ENCODE assay signal across 8 mouse cellular contexts in genomic region chr9:50697706-50698041, GRCm38 (mm10). TPM values are rescaled to one million over a fixed set of nuclear protein-coding genes. Genes with fewer than 3 reads are reported as not detected.
DNase-seq lines count a peak whose midpoint lies in the region; TF ChIP-seq lines count a peak whose summit lies in the region.

No protein-coding gene starts in this region.

- peak overlapping the region; percentile 68 for H3K4me3 ChIP-seq in hindbrain, embryonic 10.5 days
- H3K4me3 ChIP-seq in lung, adult 2 months (replicated peaks; ENCODE audit: extremely low read depth, low read depth, low read length): peak overlapping the region; percentile 45

- no peaks in the 10 kb centered on the region for H3K9me3 ChIP-seq in hindbrain, embryonic 10.5 days

- peaks cover 30% of the 10 kb centered on the region for H3K36me3 ChIP-seq in hindbrain, embryonic 10.5 days

- TF ChIP-seq POLR2A in lung, adult 2 months (IDR thresholded peaks at IDR 0.05; ENCODE audit: borderline replicate concordance, extremely low read depth, low read depth, low read length): peak; percentile 55; the same call in 1 of the 2 replicates

- peaks cover 54% of the 10 kb centered on the region for H3K4me1 ChIP-seq in hindbrain, embryonic 10.5 days (replicated peaks)
- peaks cover 13% of the 10 kb centered on the region for H3K4me1 ChIP-seq in lung, adult 2 months (ENCODE audit: control insufficient read depth, insufficient read depth, low read length)

- under 1% methylated on average over 12 of the region's 12 CpGs for WGBS in hindbrain, embryonic 10.5 days
- 3% methylated on average over 12 of the region's 12 CpGs for WGBS in lung, adult 2 months

- H3K27ac ChIP-seq in hindbrain, embryonic 10.5 days: peak overlapping the region; percentile 88

- no peak for TF ChIP-seq CTCF in lung, adult 2 months (IDR thresholded peaks at IDR 0.05; ENCODE audit: insufficient read depth, low read length)

- DNase-seq in MN1 (ENCODE audit: low spot score): peak; percentile 84
- peak; percentile 90 for DNase-seq in cerebellum, adult 9-10 months
- DNase-seq in frontal cortex, postnatal 10 days (ENCODE audit: low spot score in 2 of 2): peak; percentile 76
- peak; percentile 70 for DNase-seq in hindbrain, embryonic 10.5 days (ENCODE audit: low spot score)
- peak; percentile 67 for DNase-seq in layer of hippocampus, adult 9-10 months (ENCODE audit: low spot score)
- peak; percentile 66 for DNase-seq in lung, adult 2 months
- peak; percentile 61 for DNase-seq in ovary, adult 18-20 months (ENCODE audit: low spot score)
- DNase-seq in urinary bladder, postnatal 14 days (ENCODE audit: low spot score): peak; percentile 78

- H3K27me3 ChIP-seq in hindbrain, embryonic 10.5 days (ENCODE audit: insufficient read depth, poor library complexity, severe bottlenecking): peaks cover 37% of the 10 kb centered on the region

RNA-seq across cellular contexts. Expression of gene Dlat, which starts 38.1 kb away (rescaled TPM):
- 43.9 and 53.9 TPM in 2 replicates for polyA plus RNA-seq in hindbrain, embryonic 10.5 days (2016; fragmentation: Nextera tagmentation; extraction: Ambion mirVana)
- 13.2 and 20.5 TPM in 2 replicates for polyA plus RNA-seq in lung, adult 2 months (2012; rRNA removed)

RNA-seq across cellular contexts. Expression of gene Dixdc1, which starts 41.6 kb away (rescaled TPM):
- polyA plus RNA-seq in hindbrain, embryonic 10.5 days (2016; fragmentation: Nextera tagmentation; extraction: Ambion mirVana): 21.4 and 21.8 TPM in 2 replicates
- 7.1 and 9.9 TPM in 2 replicates for polyA plus RNA-seq in lung, adult 2 months (2012; rRNA removed)

RNA-seq across cellular contexts. Expression of gene 2310030G06Rik, which starts 48.7 kb away (rescaled TPM):
- 1.5 and 2.5 TPM in 2 replicates for polyA plus RNA-seq in hindbrain, embryonic 10.5 days (2016; fragmentation: Nextera tagmentation; extraction: Ambion mirVana)
- polyA plus RNA-seq in lung, adult 2 months (2012; rRNA removed): 14.1 and 23.5 TPM in 2 replicates

RNA-seq across cellular contexts. Expression of gene Cryab, which starts 53.5 kb away (rescaled TPM):
- 6.6 and 7.5 TPM in 2 replicates for polyA plus RNA-seq in hindbrain, embryonic 10.5 days (2016; fragmentation: Nextera tagmentation; extraction: Ambion mirVana)
- 405 and 528 TPM in 2 replicates for polyA plus RNA-seq in lung, adult 2 months (2012; rRNA removed)

RNA-seq across cellular contexts. Expression of gene Hspb2, which starts 54.5 kb away (rescaled TPM):
- polyA plus RNA-seq in hindbrain, embryonic 10.5 days (2016; fragmentation: Nextera tagmentation; extraction: Ambion mirVana): 0.65 and 0.71 TPM in 2 replicates
- 65.3 and 88.6 TPM in 2 replicates for polyA plus RNA-seq in lung, adult 2 months (2012; rRNA removed)

Comparison
In these comparisons a context has a peak if more than half of its experiments do, and no peak if none do; other contexts are left out.
1. Peak in every context shown above with its lines: DNase-seq, H3K4me3 ChIP-seq and H3K27ac ChIP-seq.